Mouse (Mus musculus) spleen, adult 2 months (tissue): ENCODE data around the gene Gm48552.

Experiments used
- CTCF ChIP-seq: fragments of 200-500 bp; IDR thresholded peaks from 2 replicates; pipeline ENCODE4 v1.5.1; 2011; ENCODE audit warnings: mild to moderate bottlenecking, inconsistent platforms; ENCODE audit not compliant: insufficient read depth, insufficient read length, insufficient replicate concordance; ENCODE audit errors: extremely low read depth
- POLR2A ChIP-seq: fragments of 200-500 bp; IDR thresholded peaks from 2 replicates; pipeline ENCODE4 v1.6.1; 2011; ENCODE audit warnings: low read depth, low read length, inconsistent platforms

DNA sequence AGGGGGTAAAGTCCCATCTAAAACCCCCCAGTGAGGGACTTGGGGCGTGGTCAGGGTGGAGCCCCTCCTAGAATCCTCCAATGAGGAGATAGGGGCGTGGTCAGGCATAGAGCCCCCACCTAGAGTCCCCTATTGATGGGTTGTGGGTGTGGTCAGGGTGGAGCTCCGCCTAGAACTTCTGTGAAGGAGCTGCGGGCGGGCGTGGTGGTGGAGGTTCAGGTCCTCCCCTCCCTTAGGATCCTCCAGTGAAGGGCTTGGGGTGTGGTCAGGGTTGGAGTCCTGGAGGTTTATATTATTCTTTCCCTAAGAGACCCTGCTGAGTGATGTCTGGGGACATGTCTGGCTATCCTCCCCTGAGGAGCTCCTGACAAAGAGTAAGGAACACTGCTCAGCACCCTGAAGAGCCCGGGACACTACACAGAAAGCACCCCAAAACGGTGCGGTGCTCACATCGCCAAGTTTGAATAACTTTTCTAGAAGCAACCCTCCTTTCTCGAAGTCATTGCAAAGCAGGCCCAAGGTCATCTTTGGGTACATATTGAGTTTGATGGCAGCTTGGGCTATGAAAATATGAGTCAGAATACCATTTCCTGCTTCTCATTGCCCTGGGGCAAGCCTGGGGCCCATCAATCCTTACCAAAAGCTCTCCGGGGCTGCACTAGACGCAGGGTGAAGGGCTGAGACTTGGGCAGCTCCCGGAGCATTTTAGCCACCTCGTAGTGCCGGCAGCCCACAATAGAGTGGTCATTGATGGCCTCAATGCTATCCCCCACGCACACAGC is 48.1 kb upstream of the Gm48552 start:
- TF ChIP-seq CTCF (no peak), POLR2A (no peak)
